Mouse (Mus musculus) forebrain, embryonic 13.5 days (tissue): Measurements from ENCODE around the gene Rrad. TPM values are rescaled to one million over a fixed set of nuclear protein-coding genes. Genes with fewer than 3 reads are reported as not detected.

Experiments
- ATAC-seq: fragments of 200-750 bp; cut with Nextera tagmentation; 2 replicates; pipeline ENCODE4 v1.8.0; 2017
- H3K27ac ChIP-seq: fragments of 300-500 bp; sonication (generic); 2 replicates; pipeline ENCODE4 v1.5.1; 2015; ENCODE audit warnings: inconsistent platforms, mild to moderate bottlenecking, moderate library complexity
- H3K27me3 ChIP-seq: fragments of 300-500 bp; sonication (generic); 2 replicates; pipeline ENCODE4 v1.6.1; 2015; ENCODE audit warnings: mild to moderate bottlenecking, inconsistent platforms
- H3K36me3 ChIP-seq: fragments of 300-500 bp; sonication (generic); 2 replicates; pipeline ENCODE4 v1.6.1; 2015; ENCODE audit warnings: mild to moderate bottlenecking, inconsistent platforms; ENCODE audit not compliant: poor library complexity, severe bottlenecking
- H3K4me1 ChIP-seq: fragments of 300-500 bp; sonication (generic); 2 replicates; pipeline ENCODE4 v1.6.1; 2015; ENCODE audit warnings: inconsistent platforms
- H3K4me2 ChIP-seq: fragments of 300-500 bp; sonication (generic); 2 replicates; pipeline ENCODE4 v1.6.1; 2015; ENCODE audit warnings: inconsistent platforms, mild to moderate bottlenecking, moderate library complexity
- H3K4me3 ChIP-seq: fragments of 300-500 bp; sonication (generic); 2 replicates; pipeline ENCODE4 v1.5.1; 2015; ENCODE audit warnings: mild to moderate bottlenecking, inconsistent platforms
- H3K9ac ChIP-seq: fragments of 300-500 bp; sonication (generic); 2 replicates; pipeline ENCODE4 v1.6.1; 2015; ENCODE audit warnings: mild to moderate bottlenecking, inconsistent platforms
- H3K9me3 ChIP-seq: fragments of 300-500 bp; sonication (generic); replicated peaks from 2 replicates; pipeline ENCODE4 v1.6.1; 2016; ENCODE audit warnings: inconsistent platforms
- WGBS: fragments of 180-500 bp; shearing (Covaris S2); methylation state at CpG from one replicate; pipeline ENCODE4 v1.1.7; 2015; 5-methylcytosine and 5-hydroxymethylcytosine counted together
- polyA plus RNA-seq: library from polyadenylated mRNA; unstranded; fragments of >200 nt; fragmentation: Nextera tagmentation; extraction: Ambion mirVana; gene quantifications from 2 replicates; pipeline ENCODE4 v1.2.1, GENCODE M21; 2015

Rrad gene
- polyA plus RNA-seq, 1 experiment from 2014 or later: 1.3 TPM

DNA sequence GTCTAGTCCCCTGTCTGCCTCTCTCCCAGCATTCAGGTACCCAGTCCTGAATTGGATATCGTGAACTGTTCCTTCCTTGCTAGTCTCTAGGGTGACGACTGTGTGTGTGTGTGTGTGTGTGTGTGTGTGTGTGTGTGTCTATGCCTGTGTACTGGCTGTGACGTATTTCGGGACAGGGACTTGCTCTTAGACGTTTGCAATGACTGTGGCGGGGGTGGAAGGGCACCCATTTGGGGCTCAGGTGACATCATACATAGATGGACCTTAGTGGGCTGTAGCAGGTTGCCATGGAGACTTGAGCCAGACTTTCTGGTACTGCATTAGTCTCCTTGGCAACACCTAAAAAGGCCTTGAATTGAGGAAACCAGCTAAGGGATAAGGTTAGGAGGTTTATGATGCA, 1.4 kb upstream of the Rrad start:
- peak; percentile 33; the same call in 1 of the 2 replicates for ATAC-seq
- Histone ChIP-seq H3K9me3 (no peaks in the 10 kb centered on the region), H3K27me3 (peaks cover 22% of the 10 kb centered on the region), H3K27ac (no peak overlapping the region), H3K4me1 (peaks cover 7% of the 10 kb centered on the region), H3K4me2 (no peak overlapping the region), H3K36me3 (peaks cover 21% of the 10 kb centered on the region; the same call in 1 of the 2 replicates), H3K4me3 (no peak overlapping the region), H3K9ac (no peak overlapping the region)
- WGBS: 56% methylated on average over 6 of the region's 6 CpGs

GRCm38 (mm10) chr8:104631975-104632374, 848 bp upstream of the Rrad start:
- Histone ChIP-seq H3K9me3 (no peaks in the 10 kb centered on the region), H3K4me2 (no peak overlapping the region), H3K4me3 (no peak overlapping the region), H3K36me3 (peaks cover 21% of the 10 kb centered on the region; the same call in 1 of the 2 replicates), H3K9ac (no peak overlapping the region), H3K27me3 (peaks cover 22% of the 10 kb centered on the region), H3K4me1 (peaks cover 7% of the 10 kb centered on the region), H3K27ac (no peak overlapping the region)
- ATAC-seq: peak; percentile 9; the same call in 1 of the 2 replicates
- 34% methylated on average over 5 of the region's 5 CpGs for WGBS

DNA sequence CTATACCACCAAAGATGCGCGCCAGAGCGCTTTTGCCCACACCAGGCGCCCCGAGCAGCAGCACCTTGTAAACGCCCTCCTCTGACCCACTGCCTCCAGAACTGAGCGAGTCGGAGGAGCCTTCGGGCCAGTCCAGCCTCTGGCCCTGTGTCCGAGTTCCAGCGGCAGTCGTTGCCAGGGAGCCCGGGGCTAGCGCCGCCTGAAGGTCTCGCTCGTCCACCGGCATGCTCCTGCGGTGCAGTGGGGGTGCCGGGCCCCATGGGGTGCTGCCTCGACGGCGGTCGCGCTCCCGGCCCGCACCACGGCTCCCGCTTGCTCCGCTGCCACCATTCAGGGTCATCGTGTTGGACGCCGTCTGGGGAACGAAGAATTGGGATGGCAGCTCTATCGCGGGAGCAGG, 553 bp downstream of the Rrad start:
- peaks cover 22% of the 10 kb centered on the region for H3K27me3 ChIP-seq
- peak overlapping the region; percentile 61 for H3K4me2 ChIP-seq
- H3K4me3 ChIP-seq: peak overlapping the region; percentile 37
- peak overlapping the region; percentile 50 for H3K9ac ChIP-seq
- 0 out of 2 replicates have a peak, but pooled peaks have one; percentile 19 for ATAC-seq
- peaks cover 7% of the 10 kb centered on the region for H3K4me1 ChIP-seq
- 2% methylated on average over 36 of the region's 36 CpGs for WGBS
- H3K27ac ChIP-seq: no peak overlapping the region
- H3K9me3 ChIP-seq: no peaks in the 10 kb centered on the region
- peaks cover 16% of the 10 kb centered on the region; the same call in 1 of the 2 replicates for H3K36me3 ChIP-seq

GRCm38 (mm10) chr8:104630111-104630479, 1.0 kb downstream of the Rrad start:
- ATAC-seq: no peak

GRCm38 (mm10) chr8:104629306-104630110, 1.6 kb downstream of the Rrad start:
- Histone ChIP-seq H3K27ac (no peak overlapping the region), H3K9ac (no peak overlapping the region), H3K4me2 (no peak overlapping the region), H3K36me3 (peaks cover 5% of the 10 kb centered on the region; the same call in 1 of the 2 replicates), H3K27me3 (peaks cover 22% of the 10 kb centered on the region), H3K9me3 (no peaks in the 10 kb centered on the region), H3K4me3 (no peak overlapping the region), H3K4me1 (peaks cover 7% of the 10 kb centered on the region)
- no peak for ATAC-seq
- 81% methylated on average over 22 of the region's 22 CpGs for WGBS

More at GRCm38 (mm10) chr8:104630111-104630479, 1.0 kb downstream of the Rrad start:
- H3K9me3 ChIP-seq: no peaks in the 10 kb centered on the region
- peaks cover 11% of the 10 kb centered on the region; the same call in 1 of the 2 replicates for H3K36me3 ChIP-seq
- H3K4me2 ChIP-seq: peak overlapping the region; percentile 61
- H3K27ac ChIP-seq: no peak overlapping the region
- 40% methylated on average over 8 of the region's 8 CpGs for WGBS
- H3K9ac ChIP-seq: no peak overlapping the region
- peaks cover 22% of the 10 kb centered on the region for H3K27me3 ChIP-seq
- H3K4me3 ChIP-seq: peak overlapping the region; percentile 37
- peaks cover 7% of the 10 kb centered on the region for H3K4me1 ChIP-seq

- Histone ChIP-seq H3K4me2 (no peak overlapping the region), H3K36me3 (no peaks in the 10 kb centered on the region), H3K9ac (no peak overlapping the region), H3K4me1 (peaks cover 7% of the 10 kb centered on the region), H3K4me3 (no peak overlapping the region), H3K27me3 (peaks cover 22% of the 10 kb centered on the region), H3K27ac (no peak overlapping the region), H3K9me3 (no peaks in the 10 kb centered on the region)
- ATAC-seq: no peak
- 95% methylated on average over 21 of the region's 21 CpGs for WGBS
These were observed 2.7 kb downstream of the Rrad start for GRCm38 (mm10) chr8:104628402-104628801.

DNA sequence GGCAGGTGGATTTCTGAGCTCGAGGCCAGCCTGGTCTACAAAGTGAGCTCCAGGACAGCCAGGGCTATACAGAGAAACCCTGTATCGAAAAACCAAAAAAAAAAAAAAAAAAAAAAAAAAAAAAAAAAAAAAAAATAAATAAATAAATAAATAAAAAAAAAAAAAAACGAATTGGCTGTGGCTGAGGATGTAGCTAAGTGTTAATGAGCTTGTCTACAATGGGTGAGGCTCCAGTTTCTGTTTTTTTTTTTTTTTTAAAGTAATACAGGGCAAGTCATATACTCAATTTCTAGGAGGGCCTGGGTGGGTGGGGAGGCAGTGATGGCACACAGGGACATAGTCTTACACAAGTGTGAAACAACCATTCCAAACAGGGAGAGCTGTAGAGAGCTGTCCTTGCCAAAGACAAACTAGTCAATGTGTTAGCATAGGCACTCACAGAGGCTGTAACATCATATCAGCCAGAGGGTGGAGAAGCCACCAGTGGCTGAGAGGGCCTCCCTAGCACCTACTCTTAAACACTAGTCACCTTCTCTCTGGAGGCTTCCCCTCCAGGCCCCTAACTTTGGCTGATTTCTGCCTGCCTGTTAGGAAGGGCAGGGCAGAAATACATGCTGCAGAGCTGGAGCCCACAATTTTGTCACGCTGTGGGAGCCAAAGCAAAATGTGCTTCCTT, 3.9 kb downstream of the Rrad start:
- no peak overlapping the region for H3K27ac ChIP-seq
- H3K4me2 ChIP-seq: no peak overlapping the region
- 70% methylated on average over 4 of the region's 4 CpGs for WGBS
- H3K4me3 ChIP-seq: no peak overlapping the region
- no peaks in the 10 kb centered on the region for H3K9me3 ChIP-seq
- ATAC-seq: no peak
- peaks cover 22% of the 10 kb centered on the region for H3K27me3 ChIP-seq
- no peak overlapping the region for H3K9ac ChIP-seq
- H3K36me3 ChIP-seq: no peaks in the 10 kb centered on the region
- H3K4me1 ChIP-seq: peaks cover 7% of the 10 kb centered on the region

GRCm38 (mm10) chr8:104624161-104624560, 7.0 kb downstream of the Rrad start, which contains the start of gene Cdh16:
Gene Cdh16, minus strand, starts transcription at chr8:104624396.
- 84% methylated on average over 6 of the region's 6 CpGs for WGBS

DNA sequence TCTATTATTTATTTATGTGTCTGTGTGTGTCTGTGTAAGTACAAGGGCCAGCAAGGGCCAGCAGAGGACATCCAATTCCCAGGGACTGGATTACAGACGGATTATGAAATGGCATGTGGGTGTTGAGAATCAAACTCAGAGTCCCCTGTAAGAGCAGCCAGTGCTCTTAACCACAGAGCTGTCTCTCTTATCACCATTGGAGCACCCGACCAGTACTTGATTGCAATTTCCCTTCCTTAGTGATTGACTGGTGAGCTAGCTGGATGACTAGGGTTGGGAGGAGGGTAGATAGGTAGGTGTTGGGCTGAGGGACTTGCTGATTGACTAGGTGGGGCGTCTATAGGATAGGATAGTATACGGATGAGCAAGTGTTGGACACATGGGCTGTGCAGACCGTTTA, 10.4 kb downstream of the Rrad start:
- Histone ChIP-seq H3K4me2 (no peak overlapping the region), H3K4me3 (no peak overlapping the region), H3K4me1 (no peaks in the 10 kb centered on the region), H3K9me3 (no peaks in the 10 kb centered on the region), H3K27me3 (no peaks in the 10 kb centered on the region), H3K9ac (no peak overlapping the region), H3K27ac (no peak overlapping the region), H3K36me3 (no peaks in the 10 kb centered on the region)
- WGBS: 81% methylated on average over 5 of the region's 5 CpGs
- ATAC-seq: no peak

More at GRCm38 (mm10) chr8:104624161-104624560, 7.0 kb downstream of the Rrad start, which contains the start of gene Cdh16:
- Histone ChIP-seq H3K27me3 (peaks cover 3% of the 10 kb centered on the region; the same call in 1 of the 2 replicates), H3K4me1 (no peaks in the 10 kb centered on the region), H3K36me3 (no peaks in the 10 kb centered on the region), H3K9ac (no peak within 1 kb of the TSS), H3K4me2 (no peak within 1 kb of the TSS), H3K27ac (no peak within 1 kb of the TSS), H3K9me3 (no peaks in the 10 kb centered on the region), H3K4me3 (no peak within 1 kb of the TSS)
- ATAC-seq: no peak

- H3K36me3 ChIP-seq: no peaks in the 10 kb centered on the region
- no peak overlapping the region for H3K9ac ChIP-seq
- H3K9me3 ChIP-seq: no peaks in the 10 kb centered on the region
- no peak for ATAC-seq
- no peaks in the 10 kb centered on the region for H3K27me3 ChIP-seq
- no peaks in the 10 kb centered on the region for H3K4me1 ChIP-seq
- H3K4me3 ChIP-seq: no peak overlapping the region
- H3K27ac ChIP-seq: no peak overlapping the region
- 79% methylated on average over 4 of the region's 4 CpGs for WGBS
- no peak overlapping the region for H3K4me2 ChIP-seq
These were observed 18.0 kb downstream of the Rrad start for GRCm38 (mm10) chr8:104613119-104613518.

- Histone ChIP-seq H3K9ac (no peak overlapping the region), H3K4me3 (no peak overlapping the region), H3K4me2 (no peak overlapping the region), H3K36me3 (no peaks in the 10 kb centered on the region), H3K27ac (no peak overlapping the region), H3K9me3 (no peaks in the 10 kb centered on the region), H3K4me1 (no peaks in the 10 kb centered on the region), H3K27me3 (no peaks in the 10 kb centered on the region)
- no peak for ATAC-seq
- WGBS: 79% methylated on average over 4 of the region's 4 CpGs
These were observed 19.5 kb downstream of the Rrad start for GRCm38 (mm10) chr8:104611613-104612012.

- Histone ChIP-seq H3K4me3 (no peak overlapping the region), H3K9ac (no peak overlapping the region), H3K27ac (no peak overlapping the region), H3K4me1 (no peaks in the 10 kb centered on the region), H3K36me3 (no peaks in the 10 kb centered on the region), H3K4me2 (no peak overlapping the region), H3K9me3 (no peaks in the 10 kb centered on the region), H3K27me3 (no peaks in the 10 kb centered on the region)
- WGBS: 83% methylated on average over 12 of the region's 12 CpGs
- no peak for ATAC-seq
These were observed 20.9 kb downstream of the Rrad start for GRCm38 (mm10) chr8:104610185-104610766.
